Mouse (Mus musculus) small intestine, adult 2 months (tissue): ENCODE measurements at regions not wholly inside any gene's neighbourhood (a gene's known extent, or its start where the extent isn't known, plus 50 kb on each side); places are given as distances from the start of the nearest gene placed in this dataset.

Source experiments
- H3K27ac ChIP-seq: fragments of 200-500 bp; 2 replicates; pipeline ENCODE4 v1.5.1; 2012; ENCODE audit warnings: low read depth, low read length, control low read depth, inconsistent platforms; ENCODE audit not compliant: insufficient read depth
- H3K27me3 ChIP-seq: fragments of 200-500 bp; 2 replicates; pipeline ENCODE4 v1.6.1; 2012; ENCODE audit warnings: mild to moderate bottlenecking, moderate library complexity, low read length, inconsistent platforms; ENCODE audit not compliant: control insufficient read depth, insufficient read depth
- H3K36me3 ChIP-seq: fragments of 200-500 bp; 2 replicates; pipeline ENCODE4 v1.6.1; 2012; ENCODE audit warnings: mild to moderate bottlenecking, low read length, control low read depth, inconsistent platforms; ENCODE audit not compliant: control insufficient read depth, insufficient read depth
- H3K4me1 ChIP-seq: fragments of 200-500 bp; 2 replicates; pipeline ENCODE4 v1.6.1; 2012; ENCODE audit warnings: low read length, inconsistent platforms, mixed read lengths; ENCODE audit not compliant: control insufficient read depth, insufficient read depth, insufficient read length
- H3K4me3 ChIP-seq: fragments of 200-500 bp; 2 replicates; pipeline ENCODE4 v1.5.1; 2012; ENCODE audit warnings: low read depth, mild to moderate bottlenecking, control low read depth, inconsistent platforms, low read length, moderate library complexity
- CTCF ChIP-seq: fragments of 200-500 bp; IDR thresholded peaks from 2 replicates; pipeline ENCODE4 v1.5.1; 2012; ENCODE audit warnings: low read depth, mild to moderate bottlenecking, control low read depth, inconsistent platforms, low read length, moderate library complexity, mixed read lengths; ENCODE audit not compliant: insufficient replicate concordance, insufficient read length; ENCODE audit errors: extremely low read depth
- POLR2A ChIP-seq: fragments of 200-500 bp; IDR thresholded peaks from 2 replicates; pipeline ENCODE4 v1.6.1; 2012; ENCODE audit warnings: low read depth, mild to moderate bottlenecking, control low read depth, inconsistent platforms, low read length, moderate library complexity
- WGBS: fragments of 180-500 bp; shearing (Covaris S2); methylation state at CpG from one replicate; pipeline ENCODE4 v1.1.7; 2018; 5-methylcytosine and 5-hydroxymethylcytosine counted together

DNA sequence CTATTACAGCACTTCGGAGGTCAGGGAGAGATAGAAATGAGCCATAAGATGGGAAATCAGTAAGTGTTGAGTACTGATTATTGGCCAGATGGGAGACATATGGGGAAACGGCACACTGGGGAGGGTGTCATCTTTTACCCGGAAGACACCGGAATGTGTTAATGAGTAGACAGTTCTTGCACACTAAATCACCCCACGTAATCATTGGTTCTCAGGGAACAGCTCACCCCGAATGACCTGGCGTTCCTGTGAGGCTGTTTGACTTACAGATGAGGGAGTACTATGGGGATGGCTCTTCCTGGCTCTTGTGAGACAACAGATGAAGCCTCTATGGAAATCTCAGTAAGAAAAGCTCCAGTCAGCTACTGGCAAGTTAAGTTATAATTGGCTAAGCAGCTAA is 127.5 kb downstream of the Cyp26b1 start:
- no peaks in the 10 kb centered on the region for H3K36me3 ChIP-seq
- peaks cover 7% of the 10 kb centered on the region; the same call in 1 of the 2 replicates for H3K4me1 ChIP-seq
- H3K27ac ChIP-seq = no peak overlapping the region
- 82% methylated on average over 7 of the region's 7 CpGs for WGBS
- H3K27me3 ChIP-seq = no peaks in the 10 kb centered on the region
- no peak overlapping the region for H3K4me3 ChIP-seq
- TF ChIP-seq POLR2A (no peak), CTCF (no peak)

DNA sequence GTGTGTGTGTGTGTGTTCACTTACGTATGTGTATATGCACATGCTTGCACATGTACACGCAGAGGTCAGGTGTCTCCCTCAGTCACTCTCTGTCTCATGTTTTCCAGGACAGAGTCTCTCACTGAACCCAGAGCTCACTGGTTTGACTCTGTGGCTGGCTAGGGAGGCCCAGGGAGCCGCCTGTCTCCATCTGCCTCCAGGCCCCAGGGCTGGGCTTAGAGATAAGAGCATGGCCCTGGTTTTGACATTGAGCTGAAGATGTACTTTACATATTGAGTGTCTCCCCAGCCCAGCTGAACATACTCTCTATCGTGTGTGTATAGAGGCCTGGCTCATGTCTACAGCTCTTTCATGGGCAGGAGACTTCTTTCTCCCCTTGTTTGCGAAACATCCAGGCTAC is 128.1 kb downstream of the Cyp26b1 start:
- H3K4me3 ChIP-seq = no peak overlapping the region
- 70% methylated on average over 5 of the region's 5 CpGs for WGBS

DNA sequence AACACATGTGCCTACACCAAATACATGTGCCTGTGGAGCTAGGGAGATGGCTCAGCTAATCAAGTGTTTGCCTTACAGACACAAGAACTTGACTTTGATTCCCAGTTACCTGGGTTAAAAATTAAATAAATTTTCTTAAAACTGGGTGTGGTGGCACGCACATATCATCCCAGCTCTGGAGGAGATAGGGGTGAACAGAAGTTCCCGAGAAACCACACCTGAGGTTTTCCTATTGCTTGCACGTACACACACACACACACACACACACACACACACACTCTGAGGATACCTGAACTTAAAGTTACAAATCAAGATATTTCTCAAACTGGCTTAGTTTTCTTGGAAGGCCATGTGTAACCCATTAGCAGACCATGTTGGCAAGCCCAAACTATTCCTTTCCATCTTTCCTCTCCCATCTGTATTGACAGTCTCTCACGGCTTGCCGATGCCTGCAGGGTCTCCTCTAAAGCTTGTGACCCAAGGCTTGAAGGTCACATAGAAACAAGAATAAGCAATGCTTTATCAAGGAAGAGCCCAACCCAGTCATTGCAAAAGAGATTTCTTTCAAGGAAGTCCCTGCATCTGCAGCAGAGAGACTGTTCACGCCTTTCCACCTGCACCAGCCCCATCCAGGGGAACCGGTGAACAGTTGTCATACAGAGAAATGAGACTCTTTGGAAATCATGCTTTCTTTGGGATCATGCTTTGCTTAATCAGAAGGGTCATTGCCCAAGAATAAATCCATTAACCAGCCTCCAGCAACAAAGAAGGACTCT is 129.9 kb downstream of the Cyp26b1 start:
- Histone ChIP-seq H3K4me3 (no peak overlapping the region), H3K36me3 (no peaks in the 10 kb centered on the region), H3K27ac (no peak overlapping the region), H3K4me1 (peaks cover 7% of the 10 kb centered on the region; the same call in 1 of the 2 replicates), H3K27me3 (no peaks in the 10 kb centered on the region)
- WGBS = 27% methylated on average over 7 of the region's 7 CpGs
- TF ChIP-seq POLR2A = no peak
- no peak for TF ChIP-seq CTCF

More for the DNA sequence above, 128.1 kb downstream of the Cyp26b1 start:
- Histone ChIP-seq H3K27ac (no peak overlapping the region), H3K4me1 (peaks cover 7% of the 10 kb centered on the region; the same call in 1 of the 2 replicates), H3K27me3 (no peaks in the 10 kb centered on the region), H3K36me3 (no peaks in the 10 kb centered on the region)
- TF ChIP-seq CTCF = no peak

DNA sequence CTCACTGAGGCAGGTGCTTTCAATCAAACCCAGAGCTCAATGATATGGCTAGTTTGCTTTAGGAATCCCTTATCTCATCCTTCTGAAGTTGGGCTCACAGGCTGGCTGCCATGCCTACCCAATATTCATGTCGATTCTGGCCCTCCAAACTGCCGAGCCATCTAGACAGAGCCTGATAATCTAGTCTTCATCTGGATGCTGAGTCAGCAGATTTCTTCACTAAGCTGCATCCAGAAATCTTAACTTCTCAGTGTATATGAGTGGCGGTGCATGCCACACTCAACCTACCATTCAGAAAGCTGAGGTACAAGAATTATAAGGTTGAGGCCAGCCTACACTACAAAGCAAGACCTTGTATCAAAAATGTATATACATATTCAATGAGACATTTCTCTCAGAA is 136.9 kb downstream of the Cyp26b1 start:
- no peak for TF ChIP-seq CTCF
- no peak for TF ChIP-seq POLR2A
- H3K27me3 ChIP-seq = no peaks in the 10 kb centered on the region; the same call in 1 of the 2 replicates
- H3K36me3 ChIP-seq = no peaks in the 10 kb centered on the region
- 79% methylated on average over 3 of the region's 3 CpGs for WGBS
- no peak overlapping the region for H3K27ac ChIP-seq
- no peak overlapping the region for H3K4me3 ChIP-seq
- no peaks in the 10 kb centered on the region for H3K4me1 ChIP-seq

DNA sequence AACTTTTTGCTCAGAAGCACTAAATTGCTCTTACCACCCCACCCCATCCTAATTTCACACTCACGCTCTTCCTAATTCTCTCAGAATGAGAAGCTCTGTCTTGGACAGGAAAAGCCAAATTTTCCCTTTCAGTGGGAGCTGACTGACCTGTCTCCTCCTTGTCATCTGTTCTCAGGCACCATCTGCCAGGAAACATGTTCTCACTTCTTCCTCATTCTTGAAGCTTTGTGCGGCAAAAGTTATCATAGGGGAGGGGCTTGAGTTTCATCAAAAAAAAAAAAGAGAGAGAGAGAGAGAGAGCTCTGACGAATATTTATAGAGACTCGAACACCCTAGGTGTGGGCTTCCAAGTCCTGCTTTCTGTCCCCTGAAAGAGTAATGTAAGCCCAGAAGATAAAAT is 148.6 kb downstream of the Cyp26b1 start:
- TF ChIP-seq CTCF (no peak), POLR2A (no peak)
- 24% methylated on average over 4 of the region's 4 CpGs for WGBS
- H3K4me3 ChIP-seq = no peak overlapping the region
- no peak overlapping the region for H3K27ac ChIP-seq
- no peaks in the 10 kb centered on the region for H3K27me3 ChIP-seq
- no peaks in the 10 kb centered on the region for H3K36me3 ChIP-seq
- H3K4me1 ChIP-seq = no peaks in the 10 kb centered on the region

DNA sequence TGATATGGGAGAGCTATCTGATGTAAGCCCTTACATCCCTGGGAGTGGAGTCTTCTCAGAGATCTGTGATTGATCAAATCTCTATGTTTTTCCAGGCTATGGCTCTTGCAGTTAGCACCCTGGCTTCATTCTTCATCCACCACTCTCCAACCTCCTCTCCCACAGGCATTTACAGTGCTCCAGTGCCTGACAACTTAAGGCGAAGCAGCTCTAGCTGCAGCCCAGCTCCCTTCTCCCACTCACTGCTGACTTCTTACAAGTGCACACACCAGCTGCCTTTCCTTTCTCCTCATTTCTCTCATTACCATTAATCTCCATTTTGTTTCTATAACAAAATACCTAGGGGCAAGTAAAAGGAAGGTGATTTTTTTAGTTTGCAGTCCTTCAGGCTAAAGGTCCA is 151.0 kb downstream of the Cyp26b1 start:
- TF ChIP-seq POLR2A (no peak), CTCF (no peak)
- Histone ChIP-seq H3K27ac (no peak overlapping the region), H3K36me3 (no peaks in the 10 kb centered on the region), H3K4me3 (no peak overlapping the region), H3K4me1 (no peaks in the 10 kb centered on the region), H3K27me3 (no peaks in the 10 kb centered on the region)
- 85% methylated on average over 1 of the region's 1 CpGs for WGBS

DNA sequence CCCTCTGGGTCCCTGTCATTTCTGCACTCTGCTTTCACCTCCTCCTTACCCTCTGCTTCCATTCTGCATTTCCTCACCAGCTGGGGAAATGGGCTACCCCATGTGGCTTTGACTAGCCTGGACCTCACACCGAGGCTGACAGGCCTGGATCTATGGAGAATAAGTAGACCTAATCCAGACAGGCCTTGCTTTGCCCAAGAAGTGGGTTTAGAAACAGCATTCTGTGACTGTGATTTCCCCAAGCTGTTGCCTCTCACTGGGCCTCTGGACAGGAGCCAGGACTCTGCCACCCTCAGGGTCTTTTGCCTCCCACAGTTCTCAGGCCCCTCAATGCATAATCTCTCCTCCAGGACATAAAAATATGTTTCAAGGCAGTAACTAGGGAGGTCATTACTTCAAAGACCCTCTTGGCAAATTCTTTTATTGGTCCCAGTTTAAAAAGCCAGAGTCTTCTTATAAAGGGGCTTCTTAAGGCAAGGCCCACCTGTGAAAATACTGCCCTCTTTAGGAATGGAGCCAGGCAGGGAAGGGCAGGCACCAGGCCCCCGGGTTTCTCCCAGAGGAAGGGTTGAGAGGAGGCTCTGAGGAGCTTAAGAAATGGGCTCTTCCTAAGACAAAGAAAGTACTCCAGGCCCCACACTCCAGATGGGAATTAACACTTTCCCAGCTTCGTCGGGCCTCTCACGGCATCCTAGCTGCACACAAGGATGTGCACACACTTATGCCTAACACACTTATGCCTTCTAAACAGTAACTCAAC is 151.8 kb downstream of the Cyp26b1 start:
- TF ChIP-seq POLR2A (no peak), CTCF (no peak)
- no peaks in the 10 kb centered on the region for H3K36me3 ChIP-seq
- WGBS = 79% methylated on average over 5 of the region's 5 CpGs
- no peaks in the 10 kb centered on the region for H3K4me1 ChIP-seq
- H3K27me3 ChIP-seq = no peaks in the 10 kb centered on the region
- no peak overlapping the region for H3K27ac ChIP-seq
- H3K4me3 ChIP-seq = no peak overlapping the region
